Mouse (Mus musculus) neural tube, embryonic 11.5 days (tissue): ENCODE measurements around the gene Hoxa3. TPM values are rescaled to one million over a fixed set of nuclear protein-coding genes. Genes with fewer than 3 reads are reported as not detected.

Experiments
- ATAC-seq: fragments of 200-750 bp; cut with Nextera tagmentation; 2 replicates; pipeline ENCODE4 v1.8.0; 2017; ENCODE audit warnings: moderate number of reproducible peaks, mild to moderate bottlenecking, moderate TSS enrichment, moderate library complexity; ENCODE audit not compliant: insufficient read depth, low FRiP score, low TSS enrichment
- DNase-seq: peaks from one replicate; pipeline ENCODE4 v3.0.0-alpha.2; 2015; ENCODE audit warnings: low spot score
- H3K27ac ChIP-seq: fragments of 300-500 bp; sonication (generic); 2 replicates; pipeline ENCODE4 v1.5.1; 2014; ENCODE audit warnings: low read depth, mild to moderate bottlenecking, low read length
- H3K27me3 ChIP-seq: fragments of 300-500 bp; sonication (generic); 2 replicates; pipeline ENCODE4 v1.6.1; 2014; ENCODE audit warnings: mild to moderate bottlenecking, low read length, mixed read lengths; ENCODE audit not compliant: control insufficient read depth, insufficient read depth
- H3K36me3 ChIP-seq: fragments of 300-500 bp; sonication (generic); 2 replicates; pipeline ENCODE4 v1.6.1; 2014; ENCODE audit warnings: mild to moderate bottlenecking, low read length, moderate library complexity, mixed read lengths; ENCODE audit not compliant: control insufficient read depth, insufficient read depth
- H3K4me1 ChIP-seq: fragments of 300-500 bp; sonication (generic); 2 replicates; pipeline ENCODE4 v1.6.1; 2014; ENCODE audit warnings: low read length, mixed read lengths; ENCODE audit not compliant: control insufficient read depth, insufficient read depth
- H3K4me2 ChIP-seq: fragments of 300-500 bp; sonication (generic); 2 replicates; pipeline ENCODE4 v1.6.1; 2014; ENCODE audit warnings: low read depth, mild to moderate bottlenecking, moderate library complexity
- H3K4me3 ChIP-seq: fragments of 300-500 bp; sonication (generic); 2 replicates; pipeline ENCODE4 v1.5.1; 2014; ENCODE audit warnings: low read depth, low read length
- H3K9ac ChIP-seq: fragments of 300-500 bp; sonication (generic); 2 replicates; pipeline ENCODE4 v1.6.1; 2014; ENCODE audit warnings: mild to moderate bottlenecking, low read length
- H3K9me3 ChIP-seq: fragments of 300-500 bp; sonication (generic); 2 replicates; pipeline ENCODE4 v1.6.1; 2016; ENCODE audit warnings: low read length; ENCODE audit not compliant: control insufficient read depth
- WGBS: fragments of 180-500 bp; shearing (Covaris S2); extraction: QIAGEN DNeasy Blood & Tissue Kit; methylation state at CpG from one replicate; pipeline ENCODE4 v1.1.7; 2014; 5-methylcytosine and 5-hydroxymethylcytosine counted together
- polyA plus RNA-seq: library from polyadenylated mRNA; unstranded; fragments of >200 nt; fragmentation: Nextera tagmentation; extraction: Ambion mirVana; gene quantifications from 2 replicates; pipeline ENCODE4 v1.2.1, GENCODE M21; 2014

Hoxa3 gene
- polyA plus RNA-seq, 1 experiment from 2014 or later = 20.2 TPM

DNA sequence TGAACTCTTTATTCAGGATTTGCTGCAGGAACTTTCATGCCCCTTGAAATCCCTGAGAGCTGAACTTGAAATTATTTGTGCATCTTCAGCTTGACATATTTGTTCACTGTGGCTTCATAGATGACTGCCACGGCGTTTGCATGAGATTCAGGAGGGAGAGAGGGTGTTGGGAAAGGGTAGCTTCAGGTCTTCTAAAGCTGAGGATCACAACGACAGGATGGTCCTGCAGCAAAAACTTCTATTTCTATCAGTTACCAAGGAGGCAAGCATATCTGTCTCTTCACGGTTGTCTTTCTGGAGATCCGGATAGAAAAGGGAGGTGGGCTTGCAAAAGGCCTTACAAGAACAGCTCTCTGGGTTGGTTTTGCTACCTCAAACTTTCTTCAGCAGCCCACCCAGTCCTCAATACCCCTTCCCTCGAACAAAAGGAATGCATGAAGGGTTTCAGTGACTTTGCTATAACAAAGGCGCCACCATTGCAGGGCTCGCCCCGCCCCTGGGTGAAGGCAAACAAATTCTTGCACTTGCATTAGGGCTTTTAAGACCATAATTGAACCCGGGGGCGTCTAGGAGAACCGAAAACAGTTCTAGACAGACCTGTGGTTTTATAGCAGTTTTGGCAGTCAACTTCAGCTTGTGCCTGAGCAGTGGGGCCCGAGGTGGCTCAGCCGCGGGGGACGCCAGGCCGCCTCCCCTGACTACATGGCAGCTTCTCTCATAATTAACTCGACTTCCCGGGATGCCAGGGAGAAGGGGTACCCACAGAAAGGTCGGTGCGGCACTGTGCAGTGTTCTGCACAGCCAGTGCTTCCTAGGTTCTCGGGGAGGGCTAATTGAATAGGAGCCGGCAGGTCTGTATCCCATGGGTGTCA lies 34.9 kb upstream of the Hoxa3 start:
- peak overlapping the region; percentile 36; the same call in 1 of the 2 replicates for H3K9ac ChIP-seq
- DNase-seq (peak; percentile 35), ATAC-seq (no peak)
- H3K4me1 ChIP-seq = 0 out of 2 replicates have a peak, but pooled peaks cover 4% of the 10 kb centered on the region
- no peaks in the 10 kb centered on the region for H3K36me3 ChIP-seq
- H3K4me2 ChIP-seq = peak overlapping the region; percentile 26
- no peaks in the 10 kb centered on the region for H3K9me3 ChIP-seq
- H3K4me3 ChIP-seq = peak overlapping the region; percentile 15
- H3K27me3 ChIP-seq = peaks cover 97% of the 10 kb centered on the region
- under 1% methylated on average over 23 of the region's 23 CpGs for WGBS
- 0 out of 2 replicates have a peak overlapping the region, but pooled peaks have one; percentile 3 for H3K27ac ChIP-seq

DNA sequence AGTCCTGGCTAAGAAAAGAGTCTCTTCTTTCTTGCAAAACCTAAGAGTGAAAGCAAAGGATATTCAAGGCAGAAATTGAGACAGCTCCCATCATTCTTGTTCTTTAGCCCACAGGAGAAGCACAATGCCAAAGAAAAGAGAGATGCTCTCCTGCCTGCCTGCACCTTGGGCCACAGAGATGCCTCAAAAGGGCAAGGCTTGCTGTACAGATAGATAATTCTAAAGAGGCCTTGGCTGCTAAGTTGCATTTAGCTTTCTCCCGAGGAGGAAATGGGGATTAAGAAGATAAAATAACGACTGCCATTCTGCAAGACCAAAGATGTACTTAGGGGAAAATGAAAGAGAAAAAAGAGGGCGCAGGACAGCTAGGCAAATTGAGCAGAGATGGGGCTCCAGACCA lies 33.8 kb upstream of the Hoxa3 start:
- Histone ChIP-seq H3K36me3 (no peaks in the 10 kb centered on the region), H3K27me3 (peaks cover 97% of the 10 kb centered on the region), H3K9me3 (no peaks in the 10 kb centered on the region), H3K4me1 (0 out of 2 replicates have a peak, but pooled peaks cover 4% of the 10 kb centered on the region), H3K9ac (peak overlapping the region; percentile 60), H3K4me2 (peak overlapping the region; percentile 47), H3K27ac (no peak overlapping the region), H3K4me3 (peak overlapping the region; percentile 40)
- DNase-seq (peak; percentile 28), ATAC-seq (no peak)
- WGBS = 1% methylated on average over 3 of the region's 3 CpGs

- under 1% methylated on average over 26 of the region's 26 CpGs for WGBS
- ATAC-seq = no peak
- H3K36me3 ChIP-seq = no peaks in the 10 kb centered on the region
- H3K4me3 ChIP-seq = peak overlapping the region; percentile 40
- peaks cover 97% of the 10 kb centered on the region for H3K27me3 ChIP-seq
- H3K9me3 ChIP-seq = no peaks in the 10 kb centered on the region
- H3K4me1 ChIP-seq = 0 out of 2 replicates have a peak, but pooled peaks cover 4% of the 10 kb centered on the region
- H3K4me2 ChIP-seq = peak overlapping the region; percentile 47
- peak overlapping the region; percentile 60 for H3K9ac ChIP-seq
- peak overlapping the region; percentile 68; the same call in 1 of the 2 replicates for H3K27ac ChIP-seq
- peak; percentile 58 for DNase-seq
Measured at GRCm38 (mm10) chr6:52246403-52246803, 33.3 kb upstream of the Hoxa3 start.

DNA sequence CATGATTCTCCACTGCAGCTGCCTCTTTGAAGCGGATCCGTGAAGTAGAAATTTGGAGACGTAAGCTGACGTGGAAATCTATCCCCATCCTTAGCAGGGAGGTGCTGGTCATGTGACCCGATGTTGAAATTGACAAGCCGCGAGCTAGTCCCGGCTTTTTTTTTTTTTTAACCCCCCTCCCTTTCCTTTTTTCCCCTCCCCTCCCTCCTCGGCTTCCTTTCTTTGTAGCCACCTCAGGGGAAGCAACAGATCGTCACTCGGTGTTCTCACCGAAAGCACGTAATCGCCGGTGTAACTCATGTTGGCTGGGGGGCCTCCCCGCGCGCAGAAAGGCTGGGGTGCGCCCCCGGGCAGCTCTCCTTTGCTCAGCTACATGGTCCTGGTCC lies 32.6 kb upstream of the Hoxa3 start, which contains the start of gene Hoxa11:
Gene Hoxa11 (minus strand): TSS at position 54 of the 386 bp plus-strand sequence.
- DNase-seq (peak; percentile 42), ATAC-seq (no peak)
- 0 out of 2 replicates have a peak, but pooled peaks cover 4% of the 10 kb centered on the region for H3K4me1 ChIP-seq
- H3K9ac ChIP-seq = peak within 1 kb of the TSS; percentile 60
- peaks cover 97% of the 10 kb centered on the region for H3K27me3 ChIP-seq
- H3K9me3 ChIP-seq = no peaks in the 10 kb centered on the region
- H3K4me3 ChIP-seq = peak within 1 kb of the TSS; percentile 40
- under 1% methylated on average over 20 of the region's 20 CpGs for WGBS
- H3K36me3 ChIP-seq = no peaks in the 10 kb centered on the region
- H3K27ac ChIP-seq = peak within 1 kb of the TSS; percentile 68; the same call in 1 of the 2 replicates
- peak within 1 kb of the TSS; percentile 47 for H3K4me2 ChIP-seq

DNA sequence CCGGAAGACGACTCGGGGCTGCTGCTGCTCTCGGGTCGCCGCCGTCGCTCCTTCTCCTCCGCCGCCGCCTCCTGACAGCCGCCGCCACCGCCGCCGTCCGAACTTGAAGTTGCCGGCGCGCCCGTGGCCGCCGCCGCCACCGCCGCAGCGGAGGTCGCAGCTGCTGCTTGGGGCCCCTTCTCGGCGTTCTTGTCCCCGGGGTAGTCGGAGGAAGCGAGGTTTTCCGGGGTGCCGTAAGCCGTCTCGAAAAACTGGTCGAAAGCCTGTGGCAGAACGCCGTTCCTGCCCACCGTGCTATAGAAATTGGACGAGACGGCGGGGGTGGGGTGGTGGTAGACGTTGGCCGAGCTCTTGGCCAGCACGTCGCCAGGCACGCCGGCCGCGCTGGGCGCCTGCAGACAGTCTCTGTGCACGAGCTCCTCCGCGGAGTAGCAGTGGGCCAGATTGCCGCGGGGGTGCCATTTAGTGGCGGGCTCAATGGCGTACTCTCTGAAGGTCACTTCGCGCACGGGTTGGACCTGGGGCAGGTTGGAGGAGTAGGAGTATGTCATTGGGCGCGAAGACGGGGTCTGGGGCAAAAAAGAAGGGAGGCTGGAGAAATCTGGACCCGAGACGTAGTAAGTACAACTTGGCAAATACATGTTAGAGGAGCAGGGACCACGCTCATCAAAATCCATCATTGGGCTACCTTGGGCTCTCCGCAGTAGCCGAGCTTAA lies 32.1 kb upstream of the Hoxa3 start:
- Histone ChIP-seq H3K27ac (peak overlapping the region; percentile 34; the same call in 1 of the 2 replicates), H3K9ac (peak overlapping the region; percentile 60), H3K27me3 (peaks cover 97% of the 10 kb centered on the region), H3K4me2 (peak overlapping the region; percentile 47), H3K36me3 (no peaks in the 10 kb centered on the region), H3K9me3 (no peaks in the 10 kb centered on the region), H3K4me3 (peak overlapping the region; percentile 40), H3K4me1 (0 out of 2 replicates have a peak, but pooled peaks cover 4% of the 10 kb centered on the region)
- DNase-seq (peak; percentile 55), ATAC-seq (no peak)
- under 1% methylated on average over 69 of the region's 71 CpGs for WGBS

GRCm38 (mm10) chr6:52244471-52245039 lies 31.4 kb upstream of the Hoxa3 start:
- WGBS = under 1% methylated on average over 23 of the region's 23 CpGs
- DNase-seq = no peak
- Histone ChIP-seq H3K4me3 (peak overlapping the region; percentile 40), H3K4me1 (0 out of 2 replicates have a peak, but pooled peaks cover 4% of the 10 kb centered on the region), H3K36me3 (no peaks in the 10 kb centered on the region), H3K4me2 (peak overlapping the region; percentile 47), H3K9ac (peak overlapping the region; percentile 60), H3K27ac (peak overlapping the region; percentile 34; the same call in 1 of the 2 replicates), H3K27me3 (peaks cover 97% of the 10 kb centered on the region), H3K9me3 (no peaks in the 10 kb centered on the region)
- ATAC-seq = no peak

- peak overlapping the region; percentile 47 for H3K4me2 ChIP-seq
- 0 out of 2 replicates have a peak overlapping the region, but pooled peaks have one; percentile 27 for H3K27ac ChIP-seq
- 0% methylated on average over 12 of the region's 12 CpGs for WGBS
Measured at GRCm38 (mm10) chr6:52243681-52244121, 30.6 kb upstream of the Hoxa3 start.

DNA sequence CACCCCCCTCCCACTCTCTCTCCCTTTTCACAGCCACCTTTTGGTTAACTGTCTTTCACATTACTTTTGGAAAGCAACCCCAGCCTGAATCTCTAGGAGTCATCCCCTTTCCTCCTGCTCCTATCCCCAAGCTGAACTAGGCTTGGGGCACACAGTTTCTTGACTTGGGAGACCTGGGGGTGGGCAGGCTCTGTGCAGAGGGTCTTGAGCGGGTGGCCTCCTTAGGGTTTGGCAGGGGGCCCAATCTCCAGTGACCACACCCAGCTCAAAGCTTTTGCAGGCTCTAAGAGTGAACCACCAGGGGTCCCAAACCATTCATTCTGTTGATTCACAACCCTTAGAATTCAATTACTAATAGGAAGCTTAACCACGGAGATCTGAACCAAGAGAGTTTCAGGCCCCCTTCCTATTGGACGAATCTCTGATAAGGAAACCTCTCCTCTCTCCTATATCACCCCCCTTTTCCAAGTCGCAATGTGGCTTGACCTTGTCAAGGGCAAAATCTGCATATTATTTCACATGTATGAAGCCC lies 29.7 kb upstream of the Hoxa3 start:
- no peaks in the 10 kb centered on the region for H3K36me3 ChIP-seq
- WGBS = 2% methylated on average over 4 of the region's 4 CpGs
- 0 out of 2 replicates have a peak, but pooled peaks cover 4% of the 10 kb centered on the region for H3K4me1 ChIP-seq
- H3K9me3 ChIP-seq = no peaks in the 10 kb centered on the region
- ATAC-seq = no peak
- H3K27ac ChIP-seq = no peak overlapping the region
- H3K4me3 ChIP-seq = peak overlapping the region; percentile 40
- H3K27me3 ChIP-seq = peaks cover 89% of the 10 kb centered on the region
- H3K9ac ChIP-seq = peak overlapping the region; percentile 60
- DNase-seq = no peak
- peak overlapping the region; percentile 47 for H3K4me2 ChIP-seq

More at GRCm38 (mm10) chr6:52243681-52244121, 30.6 kb upstream of the Hoxa3 start:
- Histone ChIP-seq H3K4me3 (peak overlapping the region; percentile 40), H3K36me3 (no peaks in the 10 kb centered on the region), H3K27me3 (peaks cover 94% of the 10 kb centered on the region), H3K9me3 (no peaks in the 10 kb centered on the region), H3K9ac (peak overlapping the region; percentile 60), H3K4me1 (0 out of 2 replicates have a peak, but pooled peaks cover 4% of the 10 kb centered on the region)
- no peak for DNase-seq
- ATAC-seq = no peak
